Mouse (Mus musculus) cortical plate, adult 2 months (tissue): ENCODE results near the gene Hnrnpul1.

Source experiments
- CTCF ChIP-seq: fragments of 200-500 bp; IDR thresholded peaks from 2 replicates; pipeline ENCODE4 v1.5.1; 2011; ENCODE audit warnings: mild to moderate bottlenecking, control low read depth, low read length; ENCODE audit not compliant: insufficient read depth; ENCODE audit errors: extremely low read depth
- POLR2A ChIP-seq: fragments of 200-500 bp; IDR thresholded peaks from 2 replicates; pipeline ENCODE4 v1.6.1; 2011; ENCODE audit warnings: mild to moderate bottlenecking, low read length, control low read depth; ENCODE audit not compliant: insufficient read depth; ENCODE audit errors: extremely low read depth

- TF ChIP-seq CTCF: no peak
- no peak for TF ChIP-seq POLR2A
These were observed 82.1 kb downstream of the Hnrnpul1 start for GRCm38 (mm10) chr7:25672442-25672841.
